Mouse (Mus musculus) lung, embryonic 14.5 days (tissue): Measurements from ENCODE around the gene Snrnp35. TPM values are rescaled to one million over a fixed set of nuclear protein-coding genes. Genes with fewer than 3 reads are reported as not detected.
"Not testable (repeated sequence)": the region's sequence is repeated elsewhere in the genome, so short reads cannot be mapped to it uniquely, and the experiment has no call there.

Experiments
- ATAC-seq: fragments of 200-750 bp; cut with Nextera tagmentation; 2 replicates; pipeline ENCODE4 v1.8.0; 2017; ENCODE audit warnings: mild to moderate bottlenecking, moderate TSS enrichment, moderate library complexity; ENCODE audit not compliant: insufficient read depth
- DNase-seq: peaks from one replicate; pipeline ENCODE4 v3.0.0-alpha.2; 2015
- H3K27ac ChIP-seq: fragments of 300-500 bp; sonication (generic); 2 replicates; pipeline ENCODE4 v1.5.1; 2014; ENCODE audit warnings: low read depth, mild to moderate bottlenecking, moderate library complexity
- H3K27me3 ChIP-seq: fragments of 300-500 bp; sonication (generic); 2 replicates; pipeline ENCODE4 v1.6.1; 2014; ENCODE audit warnings: low read length, control low read depth; ENCODE audit not compliant: insufficient read depth
- H3K36me3 ChIP-seq: fragments of 300-500 bp; sonication (generic); 2 replicates; pipeline ENCODE4 v1.6.1; 2014; ENCODE audit warnings: control low read depth; ENCODE audit not compliant: insufficient read depth
- H3K4me1 ChIP-seq: fragments of 300-500 bp; sonication (generic); 2 replicates; pipeline ENCODE4 v1.6.1; 2014; ENCODE audit warnings: antibody characterized with exemption, control low read depth; ENCODE audit not compliant: insufficient read depth
- H3K4me2 ChIP-seq: fragments of 300-500 bp; sonication (generic); 2 replicates; pipeline ENCODE4 v1.6.1; 2014; ENCODE audit warnings: mild to moderate bottlenecking
- H3K4me3 ChIP-seq: fragments of 300-500 bp; sonication (generic); 2 replicates; pipeline ENCODE4 v1.5.1; 2014; ENCODE audit warnings: low read depth, low read length
- H3K9ac ChIP-seq: fragments of 300-500 bp; sonication (generic); 2 replicates; pipeline ENCODE4 v1.6.1; 2014
- H3K9me3 ChIP-seq: fragments of 300-500 bp; sonication (generic); 2 replicates; pipeline ENCODE4 v1.6.1; 2016; ENCODE audit warnings: low read depth, low read length, control low read depth
- CTCF ChIP-seq: IDR thresholded peaks from 2 replicates; pipeline ENCODE4 v1.5.1; 2016; ENCODE audit warnings: antibody characterized with exemption, low read depth
- WGBS: fragments of 180-500 bp; shearing (Covaris S2); extraction: QIAGEN DNeasy Blood & Tissue Kit; methylation state at CpG from one replicate; pipeline ENCODE4 v1.1.7; 2014; 5-methylcytosine and 5-hydroxymethylcytosine counted together
- polyA plus RNA-seq: library from polyadenylated mRNA; unstranded; fragments of >200 nt; fragmentation: Nextera tagmentation; extraction: Ambion mirVana; gene quantifications from 2 replicates; pipeline ENCODE4 v1.2.1, GENCODE M21; 2014

Gene Snrnp35
- polyA plus RNA-seq, 1 experiment from 2014 or later: 10.8 TPM

DNA sequence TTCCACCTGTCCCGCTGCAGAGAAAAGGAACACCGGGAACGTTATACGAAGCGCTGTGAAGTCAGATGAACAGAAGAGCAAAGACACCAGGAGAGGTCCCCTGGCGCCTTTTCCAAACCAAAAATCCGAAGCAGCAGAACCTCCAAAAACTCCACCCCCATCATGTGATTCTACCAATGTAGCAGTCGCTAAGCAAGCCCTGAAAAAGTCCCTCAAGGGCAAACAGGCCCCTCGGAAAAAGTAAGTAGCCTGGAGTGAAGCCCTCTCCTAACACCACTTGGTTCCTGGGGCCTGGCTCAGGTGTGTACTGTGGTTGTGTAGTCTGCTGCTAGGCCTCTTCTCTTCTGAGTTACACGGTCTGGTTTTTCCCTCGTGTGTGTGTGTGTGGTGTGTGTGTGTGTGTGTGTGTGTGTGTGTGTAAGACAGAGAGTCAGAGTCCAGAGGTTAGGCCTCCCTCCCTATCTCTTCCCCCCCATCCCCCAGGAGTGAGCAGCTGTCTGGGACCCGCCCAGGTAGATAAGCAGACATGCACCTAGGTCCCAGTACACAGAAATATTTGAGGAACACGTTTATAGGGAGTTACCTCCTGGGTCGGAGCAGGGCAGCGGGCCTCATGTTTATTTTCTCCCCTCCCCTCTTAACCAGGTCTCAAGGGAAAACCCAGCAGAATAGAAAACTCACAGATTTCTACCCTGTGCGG lies 32.1 kb upstream of the Snrnp35 start:
- Histone ChIP-seq H3K4me2 (no peak overlapping the region), H3K27ac (no peak overlapping the region), H3K4me3 (no peak overlapping the region), H3K4me1 (peaks cover 3% of the 10 kb centered on the region; the same call in 1 of the 2 replicates), H3K9me3 (no peaks in the 10 kb centered on the region), H3K27me3 (no peaks in the 10 kb centered on the region), H3K36me3 (peaks cover 88% of the 10 kb centered on the region), H3K9ac (no peak overlapping the region)
- DNase-seq (no peak), ATAC-seq (no peak)
- no peak for TF ChIP-seq CTCF
- WGBS: 81% methylated on average over 16 of the region's 16 CpGs

DNA sequence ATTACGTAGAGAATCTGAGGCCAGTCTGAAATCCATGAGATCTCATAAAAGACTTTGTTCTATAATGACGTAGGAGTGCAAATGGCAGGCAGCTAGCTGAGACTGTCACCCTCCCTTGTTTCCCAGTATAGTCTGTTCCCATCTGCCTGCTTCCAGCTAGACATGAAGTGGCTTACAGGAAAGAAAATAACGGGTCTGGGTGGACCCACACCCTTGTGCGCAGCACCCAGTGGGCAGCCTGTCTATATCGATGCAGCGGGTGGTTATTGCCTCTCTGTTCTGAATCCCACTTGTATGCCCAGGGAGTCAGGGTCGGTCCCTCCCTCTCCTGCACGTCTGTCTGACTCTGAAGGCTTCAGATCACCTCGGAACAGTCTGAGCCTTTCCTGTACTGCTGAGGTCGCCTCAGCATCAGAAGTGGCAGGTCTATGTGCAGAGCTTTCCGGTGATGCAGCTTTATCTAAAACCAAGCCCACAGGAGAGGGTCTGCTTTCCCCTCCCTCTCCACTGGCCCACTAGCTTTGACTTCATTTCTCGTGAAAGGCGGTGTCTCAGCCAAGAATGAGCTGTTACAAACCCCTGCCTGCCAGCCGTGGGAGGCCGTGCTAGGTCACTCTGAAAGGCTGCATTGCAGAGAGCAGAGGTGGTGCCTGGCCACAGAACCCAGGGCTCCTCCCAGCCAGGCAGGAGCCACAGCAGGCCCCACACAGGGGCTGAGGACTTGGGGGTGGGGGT lies 30.3 kb upstream of the Snrnp35 start:
- Histone ChIP-seq H3K9me3 (no peaks in the 10 kb centered on the region), H3K9ac (no peak overlapping the region; the same call in 1 of the 2 replicates), H3K4me3 (no peak overlapping the region), H3K27me3 (no peaks in the 10 kb centered on the region), H3K36me3 (peaks cover 99% of the 10 kb centered on the region), H3K4me2 (no peak overlapping the region), H3K27ac (no peak overlapping the region), H3K4me1 (peaks cover 3% of the 10 kb centered on the region; the same call in 1 of the 2 replicates)
- 82% methylated on average over 15 of the region's 15 CpGs for WGBS
- no peak for DNase-seq
- TF ChIP-seq CTCF: no peak
- no peak for ATAC-seq

DNA sequence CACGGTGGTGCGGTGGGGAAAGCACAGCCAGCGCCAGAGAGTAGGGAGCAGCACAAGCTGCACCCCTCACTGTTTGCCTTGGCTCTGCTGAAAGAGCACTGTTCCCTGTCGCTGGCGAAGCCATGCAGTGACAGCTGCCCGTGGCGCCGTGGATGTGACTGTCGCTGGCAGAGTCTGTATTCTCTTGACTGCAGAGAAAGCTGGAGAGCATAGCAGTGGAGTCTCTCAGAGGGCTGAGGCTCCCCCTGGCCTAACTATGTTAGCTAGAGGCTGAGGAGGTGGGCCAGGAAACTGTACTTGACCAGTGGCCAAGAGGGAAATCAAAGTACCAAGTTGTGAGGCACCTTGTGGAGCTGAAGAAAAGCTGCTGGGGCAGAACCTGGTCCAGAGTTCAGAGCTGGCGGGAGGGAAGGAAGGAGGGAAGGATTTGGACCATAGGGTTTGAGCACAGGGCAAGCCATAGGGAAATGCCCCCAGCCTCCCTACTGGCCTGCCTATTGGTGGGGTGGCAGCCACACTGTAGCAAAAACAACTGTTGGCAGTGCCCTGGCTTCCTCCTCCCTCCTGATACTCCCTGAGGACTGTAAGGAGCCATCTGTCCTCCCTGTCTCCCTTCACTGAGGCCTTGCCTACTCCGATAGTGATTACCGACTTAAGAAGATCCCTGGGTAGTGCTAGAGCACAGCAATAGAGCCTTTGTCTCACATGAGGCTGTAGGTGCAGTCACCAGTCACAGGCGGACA lies 29.4 kb upstream of the Snrnp35 start:
- Histone ChIP-seq H3K27me3 (no peaks in the 10 kb centered on the region), H3K9me3 (no peaks in the 10 kb centered on the region), H3K4me3 (no peak overlapping the region), H3K36me3 (peaks cover 99% of the 10 kb centered on the region), H3K4me1 (peaks cover 3% of the 10 kb centered on the region; the same call in 1 of the 2 replicates), H3K4me2 (no peak overlapping the region), H3K9ac (no peak overlapping the region), H3K27ac (no peak overlapping the region)
- 83% methylated on average over 13 of the region's 13 CpGs for WGBS
- ATAC-seq: no peak
- TF ChIP-seq CTCF: no peak
- DNase-seq: no peak

DNA sequence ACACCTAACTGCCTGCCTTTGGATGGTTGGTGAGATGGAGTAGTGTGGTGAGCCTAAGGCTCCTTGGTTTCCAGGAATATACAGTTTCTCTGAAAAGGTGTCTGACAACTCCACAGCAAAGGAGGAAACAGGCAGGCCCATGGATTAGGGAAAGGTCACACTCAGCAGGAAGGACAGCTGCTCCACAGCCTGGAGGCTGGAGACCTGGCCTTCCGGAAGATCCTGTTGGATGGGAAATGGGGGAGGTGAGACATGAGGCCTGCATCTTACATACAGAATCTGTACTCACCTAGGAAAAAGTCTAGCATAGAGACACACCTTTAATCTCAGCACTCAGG lies 28.9 kb upstream of the Snrnp35 start:
- H3K4me3 ChIP-seq: no peak overlapping the region
- H3K4me1 ChIP-seq: peaks cover 3% of the 10 kb centered on the region; the same call in 1 of the 2 replicates
- H3K9me3 ChIP-seq: no peaks in the 10 kb centered on the region
- WGBS: 81% methylated on average over 1 of the region's 1 CpGs
- no peaks in the 10 kb centered on the region for H3K27me3 ChIP-seq
- TF ChIP-seq CTCF: no peak
- DNase-seq (no peak), ATAC-seq (no peak)
- no peak overlapping the region for H3K4me2 ChIP-seq
- H3K27ac ChIP-seq: no peak overlapping the region
- H3K36me3 ChIP-seq: peaks cover 99% of the 10 kb centered on the region
- H3K9ac ChIP-seq: no peak overlapping the region

DNA sequence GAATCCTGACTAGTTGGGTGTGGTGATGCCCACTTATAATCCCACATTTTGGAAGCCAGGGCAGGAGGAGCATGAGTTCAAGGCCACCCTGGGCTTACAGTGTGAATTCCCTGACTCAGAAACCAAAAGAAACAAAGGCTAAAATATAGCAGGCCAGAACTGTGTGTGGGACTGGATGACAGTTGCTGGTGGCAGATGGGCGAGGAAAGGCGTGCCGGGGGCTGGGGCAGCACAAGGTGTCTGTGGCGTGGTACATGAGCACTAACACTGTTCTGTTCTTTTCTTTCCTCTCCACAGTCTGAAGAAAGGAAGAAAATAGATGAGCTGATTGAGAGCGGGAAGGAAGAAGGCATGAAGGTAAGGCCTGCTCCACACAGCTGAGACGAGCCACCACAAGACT lies 26.2 kb upstream of the Snrnp35 start:
- H3K4me2 ChIP-seq: no peak overlapping the region
- no peak overlapping the region for H3K27ac ChIP-seq
- no peak overlapping the region for H3K9ac ChIP-seq
- no peaks in the 10 kb centered on the region for H3K27me3 ChIP-seq
- no peak for ATAC-seq
- H3K4me1 ChIP-seq: no peaks in the 10 kb centered on the region
- WGBS: 95% methylated on average over 6 of the region's 6 CpGs
- no peak overlapping the region for H3K4me3 ChIP-seq
- no peak for DNase-seq
- no peaks in the 10 kb centered on the region for H3K9me3 ChIP-seq
- no peak for TF ChIP-seq CTCF
- peaks cover 97% of the 10 kb centered on the region for H3K36me3 ChIP-seq

DNA sequence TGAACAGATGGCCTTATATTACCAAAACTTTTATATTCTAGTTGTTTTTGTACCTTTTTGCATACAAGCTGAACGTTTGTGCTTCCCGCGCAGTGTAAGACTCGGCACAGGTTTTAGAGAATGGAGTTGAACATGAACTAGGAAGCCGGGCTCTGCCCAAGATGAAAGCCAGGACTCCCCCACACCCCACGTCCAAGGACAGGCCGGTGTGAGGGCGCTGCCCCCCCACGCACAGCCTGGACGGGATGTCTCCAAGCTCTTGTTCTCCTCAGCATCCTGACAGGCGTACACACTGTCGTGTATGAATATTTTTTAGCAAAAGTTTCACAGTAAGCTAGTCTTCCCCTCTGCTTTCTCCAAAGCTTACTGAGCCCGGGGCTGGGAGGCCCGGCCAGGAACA lies 22.0 kb upstream of the Snrnp35 start:
- H3K4me2 ChIP-seq, H3K9me3 ChIP-seq, H3K27me3 ChIP-seq, H3K27ac ChIP-seq, ATAC-seq, H3K4me3 ChIP-seq, DNase-seq, H3K4me1 ChIP-seq, H3K9ac ChIP-seq: not testable (repeated sequence)
- H3K36me3 ChIP-seq: peaks cover 77% of the 10 kb centered on the region
- WGBS: 90% methylated on average over 14 of the region's 14 CpGs
